Mouse (Mus musculus) spleen, adult 12 weeks (tissue): ENCODE measurements around the gene Knstrn.
A peak's percentile ranks its signal among the peaks of the same experiment; 100 is the strongest.

Experiments
- DNase-seq: peaks from one replicate; pipeline ENCODE4 v3.0.0; 2022; ENCODE audit warnings: low spot score

The Knstrn gene

DNA sequence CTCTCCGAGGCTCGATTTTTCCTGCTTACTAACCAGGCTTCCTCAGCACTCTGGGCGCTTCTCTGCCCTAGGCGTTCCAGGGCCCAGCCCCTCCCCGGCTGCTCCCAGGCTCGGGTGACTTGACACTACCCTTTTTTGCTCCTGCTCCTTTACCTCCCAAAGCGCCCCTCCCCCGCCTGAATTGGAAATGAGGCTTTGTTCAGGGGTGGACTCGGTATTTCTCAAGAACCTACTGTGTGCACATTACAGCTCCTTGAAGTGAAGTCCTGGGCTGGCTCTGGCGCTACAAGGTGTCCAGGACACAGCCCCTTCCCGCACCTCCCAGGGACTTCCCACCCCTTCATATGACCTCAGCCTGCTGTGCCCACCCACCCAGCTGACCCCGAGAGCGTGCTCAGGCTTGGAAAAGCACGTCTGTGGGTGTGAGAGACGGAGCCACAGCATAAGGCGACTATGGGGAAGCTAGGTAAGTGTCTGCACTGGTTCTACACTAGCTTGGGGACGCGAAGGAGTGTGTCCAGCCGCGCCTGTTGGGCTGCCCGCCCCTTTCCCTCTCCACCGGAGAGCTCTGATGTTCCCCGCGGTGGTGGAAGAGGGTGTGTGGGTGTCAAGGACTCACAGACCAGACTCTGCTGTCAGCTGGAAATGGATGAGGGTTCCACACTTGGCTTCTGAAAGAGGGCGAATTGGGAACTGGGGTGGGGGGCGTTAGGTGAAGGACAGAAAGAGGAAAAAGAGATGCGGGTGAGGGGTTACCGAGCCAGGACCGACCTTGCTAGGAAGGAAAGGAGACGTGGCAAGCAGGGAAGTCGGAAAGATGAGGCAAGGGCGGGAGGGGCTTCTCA is 86.4 kb downstream of the Knstrn start, which contains the start of gene Bahd1:
Gene Bahd1 (plus strand): TSS at position 397 of the 845 bp plus-strand sequence.
- no peak for DNase-seq

DNA sequence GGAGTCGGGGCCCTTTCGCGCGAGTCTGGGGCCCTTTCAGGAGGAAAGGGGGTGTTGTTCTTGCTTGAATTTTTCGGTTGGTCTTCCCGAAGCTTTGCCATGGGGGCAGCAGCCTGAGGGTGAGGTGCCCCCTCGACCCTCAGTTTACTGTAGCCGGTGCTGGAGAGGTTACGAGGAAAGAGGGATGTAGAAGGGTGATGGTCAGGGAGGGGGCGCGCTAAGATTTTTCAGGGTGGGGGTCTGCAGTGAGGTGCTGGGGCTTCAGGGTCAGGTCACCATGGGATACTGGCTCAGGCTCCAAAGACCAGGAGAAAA is 87.0 kb downstream of the Knstrn start:
- no peak for DNase-seq

DNA sequence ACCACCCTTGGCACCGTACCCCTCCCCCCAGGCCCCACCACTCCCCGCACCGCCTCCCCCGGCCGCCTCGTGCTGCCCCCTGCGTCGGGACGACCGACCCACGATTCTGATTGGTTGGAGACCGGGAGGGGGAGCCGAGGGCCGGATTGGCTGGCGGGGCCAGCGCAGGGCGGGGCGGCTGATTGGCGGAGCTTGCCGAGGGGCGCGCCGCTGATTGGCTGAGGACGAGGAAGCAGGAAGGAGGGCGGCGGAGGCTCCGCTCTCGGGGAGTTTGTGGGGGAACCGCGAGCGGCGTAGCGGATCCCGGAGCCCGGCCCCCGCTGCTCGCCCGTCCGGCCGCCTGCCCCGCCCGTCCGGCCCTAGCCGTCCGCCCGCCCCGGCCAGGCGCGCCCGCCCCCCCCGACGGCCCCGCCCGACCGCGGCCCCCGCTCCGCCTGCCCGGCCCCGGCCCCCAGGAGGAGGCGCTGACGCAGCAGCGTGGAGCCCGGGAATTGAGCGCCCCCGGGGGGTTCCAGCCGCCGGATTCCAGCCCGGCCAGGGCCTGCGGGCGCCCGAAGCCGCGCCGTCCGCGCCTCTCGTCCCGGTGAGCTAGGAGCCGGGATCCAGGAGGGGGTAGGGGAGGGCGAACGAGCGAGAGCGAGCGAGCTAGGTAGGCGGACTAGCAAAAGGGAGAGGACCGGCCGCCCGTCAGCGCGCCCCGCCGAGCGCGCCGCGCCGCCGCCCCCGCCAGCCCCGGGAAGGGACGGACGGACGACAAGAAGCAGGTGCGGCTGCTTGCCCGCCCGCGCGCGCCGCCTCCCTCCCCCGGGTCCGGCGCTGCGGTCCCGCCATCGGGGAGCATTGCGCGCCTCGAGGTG is 87.6 kb downstream of the Knstrn start:
- DNase-seq: peak; percentile 91

DNA sequence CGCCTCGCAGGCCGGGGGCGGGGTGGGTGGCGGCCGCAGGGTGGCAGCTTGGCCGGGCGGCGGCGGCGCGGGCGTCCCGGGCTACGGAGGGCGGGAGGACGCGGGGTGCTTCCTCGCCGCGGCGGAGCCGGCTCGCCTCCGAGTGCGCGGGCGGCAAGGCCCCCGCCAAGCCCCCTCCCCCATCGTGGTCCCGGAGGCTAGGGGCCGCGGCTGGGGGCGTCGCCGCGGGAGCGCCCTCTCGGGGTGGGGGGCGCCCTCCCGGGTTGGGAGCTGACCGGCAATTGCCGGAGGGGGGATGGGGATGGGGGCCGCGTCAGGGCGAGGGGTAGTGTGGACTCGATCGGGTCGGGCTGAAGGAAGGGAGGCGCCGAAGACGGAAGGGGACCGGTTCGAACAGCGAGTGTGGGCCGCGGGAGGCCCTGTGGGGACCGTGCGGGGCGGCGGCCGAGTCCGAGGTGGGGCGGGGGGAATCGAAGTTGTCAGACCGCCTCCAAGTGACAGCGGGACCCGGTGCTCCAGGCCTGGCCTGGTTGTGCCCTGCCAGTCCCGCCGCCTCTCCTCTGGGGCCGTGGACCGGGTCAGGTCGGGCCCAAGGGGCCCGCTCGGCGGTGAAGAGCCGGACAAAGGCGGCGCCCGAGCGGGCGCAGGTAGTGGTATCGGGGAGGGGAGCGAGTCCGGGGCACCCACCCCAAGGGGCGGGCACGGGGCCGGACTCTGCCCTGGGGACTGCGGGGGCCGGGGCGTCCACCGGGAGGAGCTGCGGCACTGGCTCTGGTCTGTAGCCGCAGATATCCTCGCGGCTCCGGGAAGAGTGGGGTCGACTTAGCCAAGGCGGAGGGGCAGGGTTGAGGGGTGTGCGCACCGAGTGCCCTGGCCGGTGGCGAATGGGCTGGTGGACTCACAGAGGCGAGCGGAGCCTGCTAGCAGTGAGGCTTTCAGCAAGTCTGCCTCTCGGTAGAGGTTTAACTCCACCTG is 88.5 kb downstream of the Knstrn start:
- DNase-seq: peak; percentile 35

DNA sequence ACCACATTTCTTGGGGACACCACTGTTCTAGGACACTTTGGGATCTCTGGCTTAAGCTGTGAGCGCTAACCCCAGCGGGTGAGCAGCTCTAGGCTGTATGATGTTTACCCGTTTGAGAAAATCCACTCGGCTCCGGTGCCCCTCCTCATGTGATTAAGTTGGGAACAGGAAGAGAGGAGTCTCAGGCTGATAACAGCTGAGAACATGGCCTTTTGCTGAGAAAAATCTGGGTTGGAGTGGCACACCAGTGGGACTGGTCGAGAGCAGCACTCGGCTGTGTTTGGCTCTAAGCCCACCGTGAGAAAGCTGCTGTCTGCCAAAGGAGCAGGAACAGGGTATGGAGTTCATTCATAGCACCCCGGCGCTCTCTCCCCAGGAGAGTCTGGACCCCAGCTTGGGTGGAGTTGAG is 89.5 kb downstream of the Knstrn start:
- DNase-seq: no peak
